Mouse (Mus musculus) T-helper 2 cell (primary cell): Measurements from ENCODE around the gene Mast4.
"Not testable (repeated sequence)": the region's sequence is repeated elsewhere in the genome, so short reads cannot be mapped to it uniquely, and the experiment has no call there.

ENCODE experiments used
- in situ Hi-C: fragments of 300-600 bp; cut with MboI, MseI; formaldehyde crosslinking; loops from one replicate; pipeline ENCODE4 v1.15.1; 2025; ENCODE audit warnings: high pct_unique_total_duplicates

Gene Mast4

GRCm38 (mm10) chr13:102755124-102755523 is 579.2 kb downstream of the Mast4 start:
- in situ Hi-C loops: no loop called here

GRCm38 (mm10) chr13:102753714-102754556 is 580.4 kb downstream of the Mast4 start:
- in situ Hi-C loops: no loop called here

DNA sequence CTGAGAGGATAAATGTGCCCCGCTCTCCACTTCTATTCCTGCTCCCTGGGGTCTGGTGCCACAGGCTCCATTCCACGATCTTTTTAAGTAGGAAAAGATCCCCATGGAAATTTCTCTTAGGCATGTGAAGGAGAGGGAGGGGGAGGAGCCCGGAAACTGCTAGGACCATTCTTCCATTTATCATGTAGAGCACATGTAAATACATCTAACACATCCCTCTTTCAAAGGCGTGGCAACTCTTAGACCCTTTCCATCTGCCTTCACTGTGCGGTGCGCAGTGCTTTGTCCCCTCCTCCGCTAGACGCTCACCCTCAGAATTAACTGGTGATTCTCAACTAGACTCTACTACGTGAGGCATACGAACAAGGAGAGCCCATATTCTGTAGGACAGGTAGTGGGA is 584.4 kb downstream of the Mast4 start:
- in situ Hi-C loops: loop anchor here (5.0 kb wide), 1 partner anchor 73 kb away; no protein-coding TSS in a partner anchor

DNA sequence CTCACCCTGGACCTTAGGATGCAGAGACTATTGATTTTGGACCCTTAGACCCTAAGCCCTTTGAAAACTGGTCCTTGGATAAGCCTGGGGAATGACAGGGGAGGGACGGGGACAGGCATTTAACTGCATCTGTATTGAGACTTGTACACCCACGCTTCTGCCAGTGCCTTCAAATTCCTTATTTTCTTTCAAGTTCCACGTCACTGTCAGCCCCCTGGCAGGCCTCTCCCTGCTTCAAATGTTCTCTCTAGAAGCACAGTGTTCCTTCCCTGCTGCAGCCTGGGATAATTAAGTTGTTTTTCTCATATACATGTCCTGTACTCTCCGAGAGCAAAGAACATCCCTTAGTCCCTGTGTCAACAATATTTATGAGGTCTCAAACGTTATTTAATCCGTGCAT is 585.1 kb downstream of the Mast4 start:
- in situ Hi-C loops: loop anchor here (5.0 kb wide), 1 partner anchor 72 kb away; no protein-coding TSS in a partner anchor

DNA sequence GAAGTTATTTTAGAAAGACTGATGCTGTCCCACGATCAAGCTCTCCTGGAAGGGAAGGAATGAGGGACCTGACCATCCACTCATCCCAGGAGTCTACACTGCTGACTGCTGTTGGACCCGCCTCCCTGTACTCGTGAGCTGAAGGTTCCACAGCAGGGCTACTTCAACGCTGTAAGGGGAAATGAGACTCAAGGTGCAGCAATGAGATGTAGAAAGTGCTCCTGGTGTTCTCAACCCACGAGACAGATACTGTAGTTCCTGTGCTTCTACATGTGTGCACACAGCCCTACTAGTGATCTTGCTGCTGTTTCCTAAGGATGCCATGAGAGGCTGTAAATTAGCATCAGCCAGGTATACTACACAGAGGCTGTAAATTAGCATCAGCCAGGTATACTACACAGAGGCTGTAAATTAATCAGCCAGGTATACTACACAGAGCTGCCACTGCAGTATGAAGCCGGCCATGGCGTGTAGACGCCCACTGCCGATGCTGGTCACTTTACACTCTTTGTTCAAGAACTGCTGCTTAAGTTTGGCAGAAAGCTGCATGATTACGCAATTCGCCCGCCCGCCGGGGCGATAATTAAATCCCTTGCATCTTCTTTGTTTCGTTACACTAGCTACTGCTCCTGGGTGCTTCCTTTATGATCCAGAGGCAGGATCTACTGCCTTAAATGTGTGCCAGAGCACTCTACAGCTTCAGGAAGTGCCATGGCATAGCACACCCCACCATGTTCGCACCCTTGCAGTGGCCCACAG is 587.3 kb downstream of the Mast4 start:
- in situ Hi-C loops: loop anchor here (5.0 kb wide), 1 partner anchor 70 kb away; no protein-coding TSS in a partner anchor

DNA sequence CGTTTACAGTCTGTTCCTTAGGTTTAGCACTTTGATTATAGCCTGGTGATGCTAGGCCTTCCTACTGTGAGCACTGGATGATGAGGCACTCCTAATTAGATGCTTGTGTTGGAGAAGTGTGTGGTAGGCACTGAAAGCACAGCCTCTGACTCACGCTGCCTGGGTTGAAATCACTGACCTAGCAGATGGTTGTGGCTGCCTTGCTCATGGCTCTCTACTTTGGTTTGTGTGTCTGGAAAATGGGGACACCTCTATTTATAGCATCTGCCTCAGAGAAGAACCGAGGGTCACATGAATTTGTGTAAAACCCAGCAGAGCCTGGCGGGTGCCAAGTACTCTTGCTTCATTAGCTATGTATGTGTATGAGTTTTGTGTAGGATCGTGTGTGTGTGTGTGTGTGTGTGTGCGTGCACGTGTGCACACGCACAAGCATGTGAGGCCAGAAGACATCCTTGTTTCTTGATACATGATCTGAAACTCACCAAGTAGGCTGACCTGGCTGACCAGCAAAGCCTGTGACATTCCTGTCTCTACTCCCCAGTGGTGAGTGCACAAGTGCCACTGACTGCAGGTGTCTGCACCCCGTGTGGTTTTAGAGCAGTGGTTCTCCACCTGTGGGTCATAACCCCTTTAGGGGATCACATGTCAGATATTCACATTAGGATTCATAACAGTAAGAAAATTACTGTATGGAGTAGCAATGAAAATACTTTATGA is 588.5 kb downstream of the Mast4 start:
- in situ Hi-C loops: loop anchor here (5.0 kb wide), 1 partner anchor 68 kb away; no protein-coding TSS in a partner anchor

DNA sequence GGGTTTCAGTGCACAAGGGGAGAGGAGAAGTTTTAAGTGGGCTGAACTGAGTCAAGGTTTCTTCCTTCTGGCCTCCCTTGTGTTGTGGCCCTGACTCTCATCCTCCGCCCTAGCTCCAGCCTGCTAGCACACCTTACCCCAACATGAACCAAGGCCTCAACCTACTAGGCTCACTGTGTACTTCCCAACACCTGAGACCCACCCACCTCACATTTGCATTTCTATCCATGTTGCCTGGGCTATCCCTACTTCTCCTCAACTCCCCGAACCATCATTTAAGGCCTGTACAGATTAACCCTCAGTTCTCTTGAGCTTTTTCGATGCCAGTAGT is 589.1 kb downstream of the Mast4 start:
- in situ Hi-C loops: loop anchor here (5.0 kb wide), 1 partner anchor 68 kb away; no protein-coding TSS in a partner anchor

DNA sequence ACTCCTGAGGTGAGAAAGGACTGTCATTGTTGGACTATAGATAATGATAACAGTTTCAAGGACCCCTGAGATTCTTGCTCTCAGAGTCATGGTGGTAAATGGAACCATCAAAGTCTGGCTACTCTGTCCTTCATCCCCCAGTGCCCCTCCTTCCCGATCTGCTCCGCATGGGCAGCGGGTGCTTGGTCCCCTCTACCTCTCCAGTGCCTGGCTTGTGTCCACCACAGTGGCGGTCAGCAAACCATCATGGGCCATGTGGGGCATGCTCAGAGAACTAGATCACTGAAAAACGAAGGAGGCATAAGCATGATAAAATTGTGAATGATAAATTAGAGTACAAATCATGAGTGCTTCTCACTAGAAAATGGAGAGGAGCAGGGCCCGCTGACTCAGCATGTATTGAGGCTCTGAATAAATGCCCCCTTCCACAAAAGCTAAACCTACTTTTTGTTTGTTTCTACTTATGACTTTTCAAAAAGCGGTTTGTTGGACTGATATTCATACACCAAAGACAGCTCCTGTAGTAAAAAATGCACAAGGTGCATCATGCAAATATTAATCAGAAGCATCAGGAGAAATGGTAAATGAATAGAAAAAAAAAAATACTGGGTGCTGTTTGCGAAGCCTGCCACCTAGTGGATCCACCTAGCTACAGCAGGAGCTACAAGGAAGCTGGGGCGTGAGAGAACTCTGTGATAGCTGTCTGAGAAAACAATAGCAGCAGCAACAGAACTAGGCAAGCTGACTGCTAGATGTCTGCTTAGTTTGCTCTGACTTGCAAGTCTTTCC is 589.6 kb downstream of the Mast4 start:
- in situ Hi-C loops: loop anchor here (5.0 kb wide), 1 partner anchor 67 kb away; no protein-coding TSS in a partner anchor

DNA sequence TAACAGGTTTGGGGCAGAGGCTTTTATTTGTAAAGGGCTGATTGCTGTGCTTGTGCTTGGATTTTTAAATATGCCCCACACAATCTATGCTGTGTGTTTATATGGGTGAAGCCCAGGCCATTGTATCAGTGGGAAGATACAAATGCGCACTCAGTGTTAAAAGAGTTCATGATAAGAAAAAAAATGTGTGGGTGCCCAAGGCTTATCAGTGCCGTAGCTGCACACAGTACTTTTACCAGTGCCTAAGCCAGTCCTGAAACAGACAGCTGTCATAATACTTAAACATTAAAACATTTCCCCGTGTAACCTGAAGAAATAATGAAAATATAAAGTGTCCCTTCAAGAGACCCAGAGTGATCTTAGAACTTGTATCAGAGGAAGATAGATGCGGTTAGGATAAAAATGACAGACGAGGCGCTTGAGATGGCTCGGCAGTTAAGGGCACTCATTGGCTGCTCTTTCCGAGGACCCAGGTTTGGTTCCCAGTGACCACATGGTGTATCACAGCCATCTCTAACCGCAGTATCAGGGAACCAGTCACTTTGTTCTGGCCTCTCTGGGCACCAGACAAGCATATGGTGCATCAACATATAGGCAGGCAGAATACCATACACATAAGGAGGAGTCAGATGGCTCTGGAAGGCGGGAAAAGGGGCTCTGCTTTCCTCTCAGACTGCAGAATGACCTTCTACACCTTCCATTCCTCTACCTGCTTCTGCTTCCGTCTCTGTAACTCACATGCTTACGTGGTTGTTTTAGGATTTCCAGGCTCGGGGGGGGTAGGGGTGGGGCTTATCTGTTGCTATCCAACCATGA is 594.4 kb downstream of the Mast4 start:
- in situ Hi-C loops: no loop called here

- in situ Hi-C loops: no loop called here
Observed at GRCm38 (mm10) chr13:102737811-102738210, 596.5 kb downstream of the Mast4 start.

DNA sequence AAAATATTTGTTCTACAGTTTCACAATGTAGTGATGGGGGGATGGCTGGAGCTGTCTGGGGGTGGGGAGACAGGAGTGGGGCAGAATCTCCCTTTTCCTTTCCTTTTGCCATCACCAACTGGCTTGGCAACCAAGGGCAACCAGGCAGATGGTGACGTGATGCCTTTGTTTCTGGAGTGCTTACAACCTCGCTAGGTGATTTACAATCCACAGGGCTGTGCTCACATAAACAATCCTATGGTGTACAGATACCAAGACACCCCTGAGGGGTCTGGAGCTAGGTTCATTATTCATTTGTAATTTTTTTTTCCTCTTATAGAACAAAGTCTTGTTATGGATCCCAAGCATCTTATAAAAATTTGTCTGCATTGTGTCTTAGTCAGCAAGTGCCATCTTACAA is 601.2 kb downstream of the Mast4 start:
- in situ Hi-C loops: no loop called here

DNA sequence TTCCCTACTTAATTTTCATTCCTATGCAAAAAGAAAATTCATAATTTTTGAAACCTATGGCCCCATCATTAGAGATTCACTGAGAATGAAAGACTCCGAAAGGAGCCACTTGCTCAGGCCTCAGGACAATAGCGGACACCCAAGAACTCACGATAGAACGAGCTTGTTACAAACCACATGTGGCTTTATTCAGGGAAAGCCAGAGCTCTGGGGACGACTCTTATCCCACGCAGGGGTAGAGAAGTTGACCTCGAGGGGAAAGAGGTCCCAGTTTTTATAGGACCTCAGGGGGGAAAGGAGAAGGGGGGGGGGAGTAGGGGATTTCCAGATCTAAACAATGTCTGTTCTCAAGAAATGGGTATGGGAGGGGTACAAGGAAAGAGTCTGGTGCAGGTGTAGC is 605.3 kb downstream of the Mast4 start:
- in situ Hi-C loops: not testable (repeated sequence)

- in situ Hi-C loops: no loop called here
Observed at GRCm38 (mm10) chr13:102728035-102728434, 606.3 kb downstream of the Mast4 start.

GRCm38 (mm10) chr13:102726876-102727275 is 607.4 kb downstream of the Mast4 start:
- in situ Hi-C loops: no loop called here

GRCm38 (mm10) chr13:102725906-102726305 is 608.4 kb downstream of the Mast4 start:
- in situ Hi-C loops: no loop called here

DNA sequence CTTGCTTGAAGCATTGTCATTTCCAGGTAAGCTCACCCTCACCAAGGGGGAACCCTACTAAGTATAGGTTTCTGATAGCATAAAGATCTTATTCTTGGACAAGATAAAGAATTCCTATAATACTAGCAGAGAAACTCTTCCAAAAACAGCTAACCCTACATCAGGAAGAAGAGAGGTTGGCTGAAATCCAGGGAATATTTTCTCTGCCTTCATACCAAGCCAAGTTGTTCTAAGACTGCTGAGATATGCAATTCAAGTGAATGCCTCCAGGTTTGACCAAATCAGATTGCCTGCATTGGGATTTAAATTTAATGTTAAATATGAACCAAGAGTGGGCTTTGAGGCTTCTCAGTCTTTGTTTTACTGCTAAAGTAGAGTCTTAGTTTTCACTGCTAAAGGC is 608.9 kb downstream of the Mast4 start:
- in situ Hi-C loops: no loop called here

GRCm38 (mm10) chr13:102716973-102717372 is 617.3 kb downstream of the Mast4 start:
- in situ Hi-C loops: no loop called here

- in situ Hi-C loops: no loop called here
Observed at GRCm38 (mm10) chr13:102700744-102701143, 633.6 kb downstream of the Mast4 start.

DNA sequence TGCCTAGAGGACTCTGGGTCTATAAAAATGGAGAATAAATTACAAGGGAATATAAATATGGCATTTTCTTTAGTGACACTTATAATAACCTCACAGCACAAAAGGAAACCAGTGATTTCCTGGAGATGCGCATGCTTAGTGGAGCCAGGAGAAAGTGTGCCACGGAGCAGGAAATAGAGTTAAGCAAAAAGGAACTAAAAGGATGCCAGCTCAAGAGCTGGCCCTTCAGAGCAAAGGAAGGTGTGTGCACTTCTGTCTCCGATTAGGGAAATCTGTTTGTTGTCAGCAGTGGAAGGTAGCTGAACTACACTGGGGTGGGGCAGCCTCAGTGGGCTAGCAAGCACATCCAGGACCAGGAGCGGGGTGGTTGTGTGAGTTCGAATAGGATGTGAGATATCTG is 634.1 kb downstream of the Mast4 start:
- in situ Hi-C loops: no loop called here

- in situ Hi-C loops: no loop called here
Observed at GRCm38 (mm10) chr13:102698751-102699323, 635.5 kb downstream of the Mast4 start.
